12 mouse cellular contexts compared by ENCODE assay signal in the genomic region with DNA sequence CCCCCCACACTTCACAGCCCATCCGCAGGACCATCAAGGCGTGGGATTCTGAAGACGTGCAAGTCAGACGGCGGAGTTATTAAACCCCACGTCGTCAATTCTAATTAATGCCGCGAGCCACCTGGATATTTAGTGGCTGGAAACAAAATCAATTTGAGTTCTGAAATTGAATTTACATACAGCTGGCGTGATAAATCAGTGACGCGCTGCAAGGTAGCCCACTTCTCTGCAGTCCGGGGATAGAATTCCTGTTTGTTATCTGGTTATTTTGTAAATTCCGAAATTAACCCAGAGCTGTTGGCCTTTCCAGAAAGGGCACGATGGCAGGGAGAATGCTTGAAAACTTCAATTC.
A peak's percentile ranks its signal among the peaks of the same experiment; 100 is the strongest.
DNase-seq lines count a peak whose midpoint lies in the region; ATAC-seq and TF ChIP-seq lines count a peak whose summit lies in the region.
"Had no signal": no experiment of that assay in that cellular context is flagged by ENCODE, and none has a peak within 500 bp of the region (broad histone marks: within the 10 kb centered on the region; RNA-seq: fewer than 3 reads in every experiment).

No protein-coding gene starts in this region.

- H3K27me3 ChIP-seq in kidney, postnatal 0 days (ENCODE audit: insufficient read depth, low read length): no peaks in the 10 kb centered on the region
- peaks cover 9% of the 10 kb centered on the region for H3K27me3 ChIP-seq in embryonic facial prominence, embryonic 15.5 days
- no peaks in the 10 kb centered on the region for H3K27me3 ChIP-seq in hindbrain, embryonic 16.5 days (replicated peaks; ENCODE audit: control insufficient read depth, insufficient read depth, low read length)
- no peaks in the 10 kb centered on the region for H3K27me3 ChIP-seq in midbrain, embryonic 16.5 days (ENCODE audit: control insufficient read depth, insufficient read depth, low read depth, low read length)

- ATAC-seq in kidney, postnatal 0 days (replicated peaks; ENCODE audit: low FRiP score, low read depth): no peak
- ATAC-seq in embryonic facial prominence, embryonic 15.5 days (ENCODE audit: insufficient number of reproducible peaks, low FRiP score, low TSS enrichment, low read depth): no peak
- no peak for ATAC-seq in hindbrain, embryonic 16.5 days
- no peak for ATAC-seq in midbrain, embryonic 16.5 days

- DNase-seq in kidney, postnatal 0 days (ENCODE audit: low spot score): no peak
- DNase-seq in kidney, postnatal 36 days: no peak
- no peak for DNase-seq in left cerebral cortex, postnatal 36 days (ENCODE audit: low spot score in 2 of 2)
- no peak for DNase-seq in urinary bladder, postnatal 4 days (ENCODE audit: low spot score in 2 of 2)
- no peak for DNase-seq in adrenal gland, postnatal 25 days
- DNase-seq: adrenal gland, postnatal 36 days; kidney, adult 9 months; thymus, postnatal 14 days had no signal

- H3K4me1 ChIP-seq in kidney, postnatal 0 days (replicated peaks; ENCODE audit: insufficient read depth, low read length): peaks cover 7% of the 10 kb centered on the region
- H3K4me1 ChIP-seq in embryonic facial prominence, embryonic 15.5 days: peaks cover 6% of the 10 kb centered on the region
- peaks cover 22% of the 10 kb centered on the region for H3K4me1 ChIP-seq in hindbrain, embryonic 16.5 days (ENCODE audit: control insufficient read depth, insufficient read depth, low read depth, low read length)
- peaks cover 37% of the 10 kb centered on the region for H3K4me1 ChIP-seq in midbrain, embryonic 16.5 days (ENCODE audit: control insufficient read depth, insufficient read depth, low read length)

- H3K4me2 ChIP-seq in kidney, postnatal 0 days (ENCODE audit: low read length): peak overlapping the region; percentile 52
- peak overlapping the region; percentile 48 for H3K4me2 ChIP-seq in embryonic facial prominence, embryonic 15.5 days (replicated peaks)
- H3K4me2 ChIP-seq in hindbrain, embryonic 16.5 days (ENCODE audit: low read length): peak overlapping the region; percentile 62
- H3K4me2 ChIP-seq in midbrain, embryonic 16.5 days (ENCODE audit: low read length): peak overlapping the region; percentile 65

- TF ChIP-seq CTCF in kidney, postnatal 0 days (IDR thresholded peaks at IDR 0.05; ENCODE audit: low read depth): no peak

- no peak overlapping the region for H3K9ac ChIP-seq in kidney, postnatal 0 days (ENCODE audit: low read depth, low read length)
- H3K9ac ChIP-seq in embryonic facial prominence, embryonic 15.5 days: no peak overlapping the region
- peak overlapping the region; percentile 63 for H3K9ac ChIP-seq in hindbrain, embryonic 16.5 days (ENCODE audit: low read depth, low read length)
- H3K9ac ChIP-seq in midbrain, embryonic 16.5 days (ENCODE audit: low read depth, low read length): peak overlapping the region; percentile 58

- peak overlapping the region; percentile 14; the same call in 1 of the 2 replicates for H3K4me3 ChIP-seq in kidney, postnatal 0 days (replicated peaks; ENCODE audit: low read depth, low read length)
- H3K4me3 ChIP-seq in embryonic facial prominence, embryonic 15.5 days (replicated peaks): peak overlapping the region; percentile 18
- peak overlapping the region; percentile 36 for H3K4me3 ChIP-seq in hindbrain, embryonic 16.5 days (ENCODE audit: low read length)
- H3K4me3 ChIP-seq in midbrain, embryonic 16.5 days (ENCODE audit: low read depth, low read length): peak overlapping the region; percentile 30
- H3K4me3 ChIP-seq: erythroblast, embryonic 14.5 days had no signal

- WGBS in kidney, postnatal 0 days: 8% methylated on average over 15 of the region's 15 CpGs
- 9% methylated on average over 15 of the region's 15 CpGs for WGBS in embryonic facial prominence, embryonic 15.5 days
- 3% methylated on average over 15 of the region's 15 CpGs for WGBS in hindbrain, embryonic 16.5 days
- 3% methylated on average over 15 of the region's 15 CpGs for WGBS in midbrain, embryonic 16.5 days

- no peaks in the 10 kb centered on the region for H3K36me3 ChIP-seq in kidney, postnatal 0 days (ENCODE audit: insufficient read depth, low read length)
- H3K36me3 ChIP-seq in embryonic facial prominence, embryonic 15.5 days: no peaks in the 10 kb centered on the region
- no peaks in the 10 kb centered on the region for H3K36me3 ChIP-seq in hindbrain, embryonic 16.5 days (ENCODE audit: control insufficient read depth, insufficient read depth, low read length)
- H3K36me3 ChIP-seq in midbrain, embryonic 16.5 days (ENCODE audit: control insufficient read depth, insufficient read depth, low read length): no peaks in the 10 kb centered on the region

- H3K27ac ChIP-seq in kidney, postnatal 0 days: no peak overlapping the region
- H3K27ac ChIP-seq in embryonic facial prominence, embryonic 15.5 days (replicated peaks): no peak overlapping the region
- peak overlapping the region; percentile 79 for H3K27ac ChIP-seq in hindbrain, embryonic 16.5 days (ENCODE audit: low read depth, low read length)
- peak overlapping the region; percentile 85 for H3K27ac ChIP-seq in midbrain, embryonic 16.5 days (ENCODE audit: low read length)

- intact Hi-C loops in left cerebral cortex, postnatal 36 days (cut with DNase I): loop anchor here (10.0 kb wide), 2 partner anchors 48 to 112 kb away; no protein-coding TSS in a partner anchor

- H3K9me3 ChIP-seq in kidney, postnatal 0 days (replicated peaks; ENCODE audit: low read length): no peaks in the 10 kb centered on the region
- H3K9me3 ChIP-seq in embryonic facial prominence, embryonic 15.5 days (replicated peaks): no peaks in the 10 kb centered on the region
- no peaks in the 10 kb centered on the region for H3K9me3 ChIP-seq in hindbrain, embryonic 16.5 days (ENCODE audit: control insufficient read depth, low read length)
- no peaks in the 10 kb centered on the region for H3K9me3 ChIP-seq in midbrain, embryonic 16.5 days (replicated peaks; ENCODE audit: control insufficient read depth, low read length, poor library complexity, severe bottlenecking)

Comparison
In these comparisons a context has a peak if more than half of its experiments do, and no peak if none do; other contexts are left out.
1. H3K27ac ChIP-seq: peak in hindbrain, embryonic 16.5 days (single experiment) and midbrain, embryonic 16.5 days (single experiment); none in kidney, postnatal 0 days (single experiment) and embryonic facial prominence, embryonic 15.5 days (single experiment).
2. H3K9ac ChIP-seq: peak in hindbrain, embryonic 16.5 days (single experiment) and midbrain, embryonic 16.5 days (single experiment); none in kidney, postnatal 0 days (single experiment) and embryonic facial prominence, embryonic 15.5 days (single experiment).
3. Peak in every context shown above with its lines, with median percentiles within 50 percentile points of each other: H3K4me2 ChIP-seq and H3K4me3 ChIP-seq.